Mouse (Mus musculus) cerebellum, adult 2 months (tissue): ENCODE results near the gene Serpind1. TPM values are rescaled to one million over a fixed set of nuclear protein-coding genes. Genes with fewer than 3 reads are reported as not detected.
A peak's percentile ranks its signal among the peaks of the same experiment; 100 is the strongest.

Experiments used
- DNase-seq, 2 experiments: peaks; one replicate each; pipeline ENCODE4 v3.0.0; 2021
- H3K27ac ChIP-seq: fragments of 200-500 bp; 2 replicates; pipeline ENCODE4 v1.5.1; 2012; ENCODE audit warnings: low read length, control low read depth, inconsistent platforms; ENCODE audit not compliant: insufficient read depth
- H3K27me3 ChIP-seq: fragments of 200-500 bp; 2 replicates; pipeline ENCODE4 v1.6.1; 2012; ENCODE audit warnings: inconsistent platforms, mild to moderate bottlenecking, low read length, moderate library complexity; ENCODE audit not compliant: control insufficient read depth, insufficient read depth
- H3K4me1 ChIP-seq: fragments of 200-500 bp; 2 replicates; pipeline ENCODE4 v1.6.1; 2011; ENCODE audit warnings: low read length; ENCODE audit not compliant: control insufficient read depth, insufficient read depth
- H3K4me3 ChIP-seq: fragments of 200-500 bp; replicated peaks from 2 replicates; pipeline ENCODE3; 2011; ENCODE audit warnings: mild to moderate bottlenecking, low read depth, low read length, control low read depth; ENCODE audit not compliant: insufficient read depth
- CTCF ChIP-seq: fragments of 200-500 bp; IDR thresholded peaks from 2 replicates; pipeline ENCODE4 v1.5.1; 2011; ENCODE audit warnings: low read depth, mild to moderate bottlenecking, control low read depth, low read length, moderate library complexity, borderline replicate concordance; ENCODE audit not compliant: insufficient read depth
- POLR2A ChIP-seq: fragments of 200-500 bp; IDR thresholded peaks from 2 replicates; pipeline ENCODE4 v1.6.1; 2011; ENCODE audit warnings: low read length, control low read depth, borderline replicate concordance; ENCODE audit not compliant: insufficient read depth
- WGBS: fragments of 180-500 bp; shearing (Covaris S2); methylation state at CpG from one replicate; pipeline ENCODE4 v1.1.7; 2018; 5-methylcytosine and 5-hydroxymethylcytosine counted together
- polyA plus RNA-seq: library from polyadenylated mRNA; depleted of rRNA; stranded (reverse); fragments of >200 nt; gene quantifications from 2 replicates; pipeline ENCODE4 v1.2.3, GENCODE M21; 2012; rRNA removed

Gene Serpind1
- polyA plus RNA-seq = 6.0 and 6.5 TPM in 2 replicates

- Histone ChIP-seq H3K27me3 (no peaks in the 10 kb centered on the region), H3K4me3 (no peak within 1 kb of the TSS), H3K27ac (no peak within 1 kb of the TSS), H3K4me1 (no peaks in the 10 kb centered on the region)
- no peak for TF ChIP-seq POLR2A
- WGBS = 64% methylated on average over 2 of the region's 2 CpGs
- DNase-seq = no peak
Measured at GRCm38 (mm10) chr16:17331116-17331515, at the start of gene Serpind1. Serpind1 (plus strand) TSS chr16:17331371.

GRCm38 (mm10) chr16:17283151-17283550, 48.0 kb upstream of the Serpind1 start:
- 24% methylated on average over 6 of the region's 6 CpGs for WGBS
- peak in 1 of 2 experiments; percentile 44 for DNase-seq
- H3K27me3 ChIP-seq = no peaks in the 10 kb centered on the region
- H3K27ac ChIP-seq = no peak overlapping the region
- no peaks in the 10 kb centered on the region for H3K4me1 ChIP-seq
- H3K4me3 ChIP-seq = no peak overlapping the region
- no peak for TF ChIP-seq CTCF
- TF ChIP-seq POLR2A = no peak

GRCm38 (mm10) chr16:17287103-17287502, 44.1 kb upstream of the Serpind1 start:
- 95% methylated on average over 2 of the region's 2 CpGs for WGBS
- no peak overlapping the region for H3K4me3 ChIP-seq
- H3K27ac ChIP-seq = no peak overlapping the region
- no peaks in the 10 kb centered on the region for H3K4me1 ChIP-seq
- TF ChIP-seq POLR2A (no peak), CTCF (no peak)
- H3K27me3 ChIP-seq = no peaks in the 10 kb centered on the region
- DNase-seq = no peak

GRCm38 (mm10) chr16:17291016-17291415, 40.2 kb upstream of the Serpind1 start:
- DNase-seq = no peak
- TF ChIP-seq POLR2A (no peak), CTCF (no peak)
- Histone ChIP-seq H3K4me1 (no peaks in the 10 kb centered on the region), H3K27ac (no peak overlapping the region), H3K27me3 (no peaks in the 10 kb centered on the region), H3K4me3 (no peak overlapping the region)
- WGBS = 60% methylated on average over 2 of the region's 2 CpGs

- no peaks in the 10 kb centered on the region for H3K27me3 ChIP-seq
- DNase-seq = peak; percentile 46 to 76
- no peaks in the 10 kb centered on the region for H3K4me1 ChIP-seq
- H3K4me3 ChIP-seq = no peak overlapping the region
- TF ChIP-seq POLR2A (no peak), CTCF (peak; percentile 92)
- no peak overlapping the region for H3K27ac ChIP-seq
- 2% methylated on average over 2 of the region's 2 CpGs for WGBS
Measured at GRCm38 (mm10) chr16:17292751-17293150, 38.4 kb upstream of the Serpind1 start.

GRCm38 (mm10) chr16:17300818-17301217, 30.4 kb upstream of the Serpind1 start:
- no peak overlapping the region for H3K27ac ChIP-seq
- 95% methylated on average over 3 of the region's 3 CpGs for WGBS
- TF ChIP-seq CTCF = no peak
- no peak for TF ChIP-seq POLR2A
- H3K27me3 ChIP-seq = no peaks in the 10 kb centered on the region
- DNase-seq = no peak
- H3K4me3 ChIP-seq = no peak overlapping the region
- H3K4me1 ChIP-seq = no peaks in the 10 kb centered on the region

GRCm38 (mm10) chr16:17303521-17304245, 27.5 kb upstream of the Serpind1 start:
- Histone ChIP-seq H3K27me3 (no peaks in the 10 kb centered on the region), H3K27ac (no peak overlapping the region), H3K4me1 (no peaks in the 10 kb centered on the region), H3K4me3 (no peak overlapping the region)
- no peak for TF ChIP-seq POLR2A
- TF ChIP-seq CTCF = no peak
- DNase-seq = no peak
- 81% methylated on average over 5 of the region's 5 CpGs for WGBS

GRCm38 (mm10) chr16:17307461-17307860, 23.7 kb upstream of the Serpind1 start:
- Histone ChIP-seq H3K4me1 (no peaks in the 10 kb centered on the region), H3K27me3 (no peaks in the 10 kb centered on the region), H3K27ac (no peak overlapping the region), H3K4me3 (no peak overlapping the region)
- DNase-seq = no peak
- WGBS = 83% methylated on average over 5 of the region's 5 CpGs
- TF ChIP-seq POLR2A (no peak), CTCF (no peak)
